Mouse (Mus musculus): Measurements from ENCODE around the gene Iqgap2. TPM values are rescaled to one million over a fixed set of nuclear protein-coding genes. Genes with fewer than 3 reads are reported as not detected.

Iqgap2 gene
- polyA plus RNA-seq, 1 experiment, result 15.5 TPM

DNA sequence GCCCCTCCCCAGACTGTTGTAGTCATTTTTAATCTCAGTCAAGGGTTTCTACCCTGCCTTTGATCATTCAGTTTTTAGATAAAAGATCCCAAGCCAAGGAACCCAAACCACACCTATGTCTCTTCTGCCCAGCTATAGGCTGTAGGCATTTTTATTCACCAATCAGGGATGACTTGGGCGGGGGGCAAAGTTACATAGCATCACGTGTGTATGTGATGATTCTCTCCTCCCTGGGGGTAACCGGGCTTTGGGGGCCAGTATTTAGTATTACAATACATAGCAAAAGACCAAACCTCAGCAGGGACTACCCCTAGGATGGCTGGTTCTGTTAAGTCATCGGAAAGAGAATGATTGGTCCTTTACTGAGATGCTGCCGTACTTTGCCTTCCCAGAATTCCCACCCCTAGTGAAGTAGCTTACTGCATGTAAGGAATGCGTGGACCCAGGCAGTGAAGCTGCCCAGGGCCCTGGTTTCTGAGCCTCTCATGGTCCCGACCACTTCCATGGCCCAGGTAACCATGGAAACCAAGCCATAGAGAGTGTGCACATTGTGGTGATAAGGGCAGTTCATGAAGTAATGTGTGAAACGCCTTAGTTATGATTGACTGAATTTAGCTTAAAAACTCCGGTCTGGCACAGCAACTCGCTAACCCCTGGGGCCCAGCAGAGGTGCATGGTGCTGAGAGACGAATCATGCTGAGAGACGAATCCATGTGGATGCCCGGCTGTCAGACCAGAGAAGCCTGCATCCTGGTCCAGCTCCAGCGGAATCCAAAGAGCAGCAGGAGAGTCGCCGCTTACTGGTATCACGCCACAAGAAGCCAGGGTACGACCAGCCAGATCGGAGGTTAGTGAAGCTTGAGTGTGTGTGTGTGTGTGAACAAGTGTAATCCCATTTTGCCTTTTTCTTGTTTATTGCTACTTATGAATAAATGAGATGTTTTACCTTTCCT is 308.2 kb downstream of the Iqgap2 start:
- Histone ChIP-seq H3K27ac (ENCODE audit: control insufficient read depth, insufficient read depth, low read depth, low read length, poor library complexity) (no peak overlapping the region), H3K4me3 (replicated peaks; ENCODE audit: control insufficient read depth, low read depth, low read length) (no peak overlapping the region), H3K4me1 (ENCODE audit: control insufficient read depth, insufficient read depth, low read length) (no peaks in the 10 kb centered on the region)
- TF ChIP-seq POLR2A (IDR thresholded peaks at IDR 0.05; ENCODE audit: borderline replicate concordance, control insufficient read depth, low read depth, low read length) (no peak), CTCF (IDR thresholded peaks at IDR 0.05; ENCODE audit: control insufficient read depth, insufficient read depth, low read length) (no peak)
- 83% methylated on average over 19 of the region's 19 CpGs for WGBS

DNA sequence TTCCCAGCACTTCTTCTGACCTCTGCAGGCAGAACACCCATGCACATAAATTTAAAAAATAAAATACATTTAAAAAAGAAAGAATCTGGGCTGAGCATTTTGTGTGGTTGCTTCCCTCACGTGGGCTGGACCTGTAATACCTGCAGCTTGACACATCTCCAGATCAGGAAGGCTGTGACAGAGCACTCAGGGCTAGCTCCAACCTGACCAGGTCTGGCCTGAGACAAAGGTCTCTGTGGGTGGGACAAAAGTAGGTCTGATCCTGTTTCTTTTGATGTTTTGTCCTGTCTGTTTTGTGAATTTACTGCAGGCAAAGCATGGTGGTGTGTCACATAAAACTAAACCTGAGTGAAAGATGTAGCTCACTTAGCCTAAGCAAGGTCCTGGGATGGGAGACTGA is 309.9 kb downstream of the Iqgap2 start:
- H3K4me1 ChIP-seq (ENCODE audit: control insufficient read depth, insufficient read depth, low read length), result no peaks in the 10 kb centered on the region
- WGBS, result 63% methylated on average over 1 of the region's 1 CpGs
- H3K27ac ChIP-seq (ENCODE audit: control insufficient read depth, insufficient read depth, low read depth, low read length, poor library complexity), result no peak overlapping the region
- no peak overlapping the region for H3K4me3 ChIP-seq (replicated peaks; ENCODE audit: control insufficient read depth, low read depth, low read length)
- TF ChIP-seq CTCF (IDR thresholded peaks at IDR 0.05; ENCODE audit: control insufficient read depth, insufficient read depth, low read length) (no peak), POLR2A (IDR thresholded peaks at IDR 0.05; ENCODE audit: borderline replicate concordance, control insufficient read depth, low read depth, low read length) (no peak)

DNA sequence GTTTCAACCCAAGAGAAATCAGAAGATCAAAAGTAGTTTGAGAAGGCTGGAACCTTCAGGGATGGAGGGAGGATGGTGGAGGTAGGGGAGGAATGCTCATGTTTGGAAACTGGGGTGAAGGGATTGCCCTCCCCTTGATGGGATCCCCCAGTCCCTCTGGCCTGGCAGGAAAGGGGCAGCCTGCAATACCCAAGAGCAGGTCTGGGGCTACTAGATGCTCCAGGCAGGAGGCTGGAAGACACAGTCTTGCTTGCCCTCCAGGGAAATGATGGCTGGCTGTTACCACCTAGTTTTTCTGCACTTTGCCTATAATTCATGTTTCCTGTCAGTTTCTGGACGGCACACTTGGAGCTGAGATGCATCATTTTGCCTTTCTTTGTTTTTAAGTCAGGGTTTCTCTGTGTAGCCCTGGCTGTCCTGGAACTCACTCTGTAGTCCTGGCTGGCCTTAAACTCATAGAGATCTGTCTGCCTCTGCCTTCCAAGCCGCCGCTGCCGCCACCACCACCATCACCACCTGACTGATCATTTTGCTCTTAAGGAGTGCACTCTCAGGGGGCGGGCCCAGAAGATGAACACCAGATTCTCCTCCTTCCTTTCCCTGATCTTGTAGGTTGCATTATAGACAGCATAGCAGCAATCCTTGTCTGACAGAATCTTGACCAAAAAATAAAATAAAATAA is 313.6 kb downstream of the Iqgap2 start:
- no peak overlapping the region for H3K4me3 ChIP-seq (replicated peaks; ENCODE audit: control insufficient read depth, low read depth, low read length)
- TF ChIP-seq CTCF (IDR thresholded peaks at IDR 0.05; ENCODE audit: control insufficient read depth, insufficient read depth, low read length), result no peak
- no peak for TF ChIP-seq POLR2A (IDR thresholded peaks at IDR 0.05; ENCODE audit: borderline replicate concordance, control insufficient read depth, low read depth, low read length)
- no peaks in the 10 kb centered on the region for H3K4me1 ChIP-seq (ENCODE audit: control insufficient read depth, insufficient read depth, low read length)
- H3K27ac ChIP-seq (ENCODE audit: control insufficient read depth, insufficient read depth, low read depth, low read length, poor library complexity), result no peak overlapping the region
- WGBS, result 82% methylated on average over 5 of the region's 5 CpGs

Other genes starting within 250 kb of the Iqgap2 start
- 12.8 and 18.3 TPM in 2 replicates for gene F2rl2, start 195.1 kb downstream of the Iqgap2 start, polyA plus RNA-seq (2011; ENCODE audit: insufficient read depth, insufficient read length, low replicate concordance, missing spikeins)
- 5.6 and 11.0 TPM in 2 replicates for gene Gm20075, start 189.5 kb upstream of the Iqgap2 start, polyA plus RNA-seq (2011; ENCODE audit: insufficient read depth, insufficient read length, low replicate concordance, missing spikeins)
- 3.7 and 4.1 TPM in 2 replicates for gene Gm17190, start 190.1 kb upstream of the Iqgap2 start, polyA plus RNA-seq (2011; ENCODE audit: insufficient read depth, insufficient read length, low replicate concordance, missing spikeins)
- 1.3 TPM in 1 of 2 replicates, not detected in the other for gene Sv2c, start 240.7 kb upstream of the Iqgap2 start, polyA plus RNA-seq (2011; ENCODE audit: insufficient read depth, insufficient read length, low replicate concordance, missing spikeins)

Measured in bone marrow, adult 2 months (tissue).